Mouse (Mus musculus) left cerebral cortex, postnatal 10 days (tissue): Measurements from ENCODE around the gene Hpd. TPM values are rescaled to one million over a fixed set of nuclear protein-coding genes. Genes with fewer than 3 reads are reported as not detected.

Source experiments
- DNase-seq, 2 experiments: peaks; one replicate each; pipeline ENCODE4 v3.0.0; 2021 to 2022; ENCODE audit warnings: low spot score in 2 of 2, mixed read lengths in 1 of 2; ENCODE audit errors: extremely low spot score in 1 of 2
- intact Hi-C: fragments of 180-260 bp; cut with DNase I; formaldehyde crosslinking; loops from one replicate; pipeline ENCODE4 v1.15.1; 2025
- total RNA-seq, 2 experiments: library from RNA; stranded (reverse); gene quantifications; 2 replicates each; pipeline ENCODE4 v1.2.3; 2021

Hpd gene
- total RNA-seq, 2 experiments from 2014 or later = not detected

GRCm38 (mm10) chr5:123129170-123129757 lies 53.3 kb downstream of the Hpd start:
- no peak for DNase-seq
- intact Hi-C loops = no loop called here

GRCm38 (mm10) chr5:123128426-123129169 lies 53.9 kb downstream of the Hpd start:
- DNase-seq = peak in 1 of 2 experiments; percentile 47
- intact Hi-C loops = no loop called here

GRCm38 (mm10) chr5:123127031-123127430 lies 55.5 kb downstream of the Hpd start:
- intact Hi-C loops = no loop called here

GRCm38 (mm10) chr5:123125638-123126406 lies 56.7 kb downstream of the Hpd start:
- DNase-seq = no peak
- intact Hi-C loops = no loop called here

More at GRCm38 (mm10) chr5:123127031-123127430, 55.5 kb downstream of the Hpd start:
- no peak for DNase-seq

GRCm38 (mm10) chr5:123125105-123125504 lies 57.4 kb downstream of the Hpd start:
- intact Hi-C loops = no loop called here
- no peak for DNase-seq

- intact Hi-C loops = no loop called here
- DNase-seq = no peak
These were observed 60.3 kb downstream of the Hpd start for GRCm38 (mm10) chr5:123122181-123122580.

Other genes starting within 250 kb of the Hpd start
- 10 to 100 TPM; 48.9 to 51.1 TPM for gene Kdm2b, start 192.9 kb downstream of the Hpd start, total RNA-seq
- gene Orai1, start 167.7 kb downstream of the Hpd start, total RNA-seq = 10 to 100 TPM in 1 of 2 experiments, 1 to 10 TPM in 1; 9.0 to 10.1 TPM
- gene Morn3, start 135.7 kb downstream of the Hpd start, total RNA-seq = not detected
- 10 to 100 TPM; 19.5 to 23.2 TPM for gene Tmem120b, start 114.3 kb downstream of the Hpd start, total RNA-seq
- 10 to 100 TPM; 56.0 to 56.7 TPM for gene Rhof, start 50.0 kb downstream of the Hpd start, total RNA-seq
- gene Setd1b, start 40.5 kb downstream of the Hpd start, total RNA-seq = 10 to 100 TPM; 30.3 to 32.6 TPM
- 10 to 100 TPM; 37.9 to 38.9 TPM for gene Psmd9, start 13.3 kb downstream of the Hpd start, total RNA-seq
- 1 to 10 TPM; 6.3 to 7.2 TPM for gene Wdr66, start 69.4 kb upstream of the Hpd start, total RNA-seq
- gene Bcl7a, start 161.1 kb upstream of the Hpd start, total RNA-seq = 10 to 100 TPM; 81.4 to 83.3 TPM
- 10 to 100 TPM; 22.6 to 24.6 TPM for gene Mlxip, start 212.1 kb upstream of the Hpd start, total RNA-seq